Mouse (Mus musculus): ENCODE measurements around the gene Bche. TPM values are rescaled to one million over a fixed set of nuclear protein-coding genes. Genes with fewer than 3 reads are reported as not detected.

Gene Bche
- polyA plus RNA-seq (2016; fragmentation: Nextera tagmentation; extraction: Ambion mirVana): 3.8 TPM in 2 replicates

DNA sequence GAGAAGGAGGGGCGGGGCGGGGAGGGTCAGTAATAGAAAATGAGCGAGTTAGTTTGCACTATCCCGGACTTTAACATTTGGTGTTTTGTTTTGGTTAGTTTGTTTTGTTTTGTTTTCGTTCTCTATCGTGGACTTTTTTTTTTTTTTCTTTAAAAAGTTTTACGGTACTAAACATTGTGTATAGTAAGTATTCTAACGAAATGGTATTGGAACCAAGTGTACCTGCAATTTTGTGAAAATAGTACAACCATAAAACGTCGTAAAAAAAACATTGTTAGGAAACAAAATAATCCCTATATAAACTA is at the start of gene Bche:
TSS of gene Bche (minus strand) at position 6 of the 305 bp plus-strand sequence.
- H3K36me3 ChIP-seq (replicated peaks): no peaks in the 10 kb centered on the region
- H3K4me1 ChIP-seq: no peaks in the 10 kb centered on the region
- peak within 1 kb of the TSS; percentile 83 for H3K27ac ChIP-seq
- no peaks in the 10 kb centered on the region for H3K27me3 ChIP-seq (ENCODE audit: poor library complexity, severe bottlenecking)
- no peaks in the 10 kb centered on the region for H3K9me3 ChIP-seq
- no peak for DNase-seq (ENCODE audit: extremely low spot score, low spot score)
- WGBS: 32% methylated on average over 10 of the region's 10 CpGs
- H3K4me3 ChIP-seq: peak within 1 kb of the TSS; percentile 53

DNA sequence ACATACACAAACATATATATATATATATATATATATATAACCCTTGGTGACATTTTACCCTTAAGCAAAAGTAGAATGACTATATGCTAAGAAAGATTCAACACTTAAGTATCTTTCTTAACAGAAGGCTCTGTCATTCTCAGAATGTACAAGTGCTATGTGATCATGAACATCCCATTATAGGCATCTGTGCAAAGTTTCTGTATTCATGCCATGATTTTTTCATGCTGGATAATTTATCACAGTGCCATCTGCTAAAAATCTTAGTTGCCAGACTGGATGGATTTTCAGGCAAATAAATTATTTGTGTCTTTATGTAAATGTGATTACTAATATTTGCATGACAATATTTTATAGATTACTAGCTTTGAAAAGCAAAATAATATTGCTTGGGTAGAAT is 33.8 kb upstream of the Bche start:
- no peaks in the 10 kb centered on the region for H3K36me3 ChIP-seq (replicated peaks)
- H3K9me3 ChIP-seq: no peaks in the 10 kb centered on the region
- H3K4me3 ChIP-seq: no peak overlapping the region
- DNase-seq (ENCODE audit: extremely low spot score, low spot score): no peak
- no peaks in the 10 kb centered on the region for H3K27me3 ChIP-seq (ENCODE audit: poor library complexity, severe bottlenecking)
- no peaks in the 10 kb centered on the region for H3K4me1 ChIP-seq
- H3K27ac ChIP-seq: no peak overlapping the region

DNA sequence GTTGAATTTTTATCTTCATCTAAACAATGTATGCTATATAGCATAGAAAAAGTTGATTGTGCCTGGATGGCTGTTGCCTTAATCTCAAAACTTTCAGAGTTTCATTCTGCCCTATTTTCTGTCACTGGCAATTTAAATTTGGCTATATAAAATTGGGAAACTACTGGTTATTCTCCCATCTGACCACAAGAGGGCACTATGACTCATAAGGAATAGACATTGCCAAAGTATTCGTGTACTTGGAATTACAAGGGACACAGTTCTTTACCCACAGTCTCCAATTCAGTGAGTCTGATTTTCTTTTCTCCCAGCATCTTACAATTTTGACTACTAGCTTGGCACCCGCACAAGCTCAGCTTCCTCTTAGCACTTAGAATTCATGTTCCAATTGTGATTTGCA is 23.5 kb upstream of the Bche start:
- H3K27ac ChIP-seq: no peak overlapping the region
- WGBS: 48% methylated on average over 2 of the region's 2 CpGs
- no peaks in the 10 kb centered on the region for H3K36me3 ChIP-seq (replicated peaks)
- no peaks in the 10 kb centered on the region for H3K4me1 ChIP-seq
- DNase-seq (ENCODE audit: extremely low spot score, low spot score): no peak
- H3K9me3 ChIP-seq: no peaks in the 10 kb centered on the region
- no peak overlapping the region for H3K4me3 ChIP-seq
- H3K27me3 ChIP-seq (ENCODE audit: poor library complexity, severe bottlenecking): no peaks in the 10 kb centered on the region

DNA sequence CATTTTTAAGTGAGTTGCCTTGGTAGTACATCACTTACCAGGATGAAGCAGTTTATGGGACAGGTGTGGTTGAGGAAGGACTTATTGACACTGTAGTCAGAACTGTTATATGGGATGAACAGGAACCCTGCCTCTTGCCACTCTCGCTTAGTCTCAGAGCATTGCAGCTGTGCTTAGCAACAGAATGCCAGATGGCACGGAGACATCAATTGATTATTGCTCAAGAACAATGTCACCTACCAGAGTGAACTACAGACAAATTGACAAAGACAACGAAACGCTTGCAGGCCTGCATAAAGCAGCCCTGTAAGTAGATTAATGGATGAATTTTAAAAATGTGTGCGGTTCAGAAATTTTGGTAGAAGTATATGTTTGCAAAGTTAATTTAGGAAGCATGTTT is 21.3 kb upstream of the Bche start:
- no peaks in the 10 kb centered on the region for H3K27me3 ChIP-seq (ENCODE audit: poor library complexity, severe bottlenecking)
- no peak overlapping the region for H3K27ac ChIP-seq
- H3K4me3 ChIP-seq: no peak overlapping the region
- H3K4me1 ChIP-seq: no peaks in the 10 kb centered on the region
- no peaks in the 10 kb centered on the region for H3K36me3 ChIP-seq (replicated peaks)
- DNase-seq (ENCODE audit: extremely low spot score, low spot score): no peak
- 80% methylated on average over 5 of the region's 5 CpGs for WGBS
- H3K9me3 ChIP-seq: no peaks in the 10 kb centered on the region

DNA sequence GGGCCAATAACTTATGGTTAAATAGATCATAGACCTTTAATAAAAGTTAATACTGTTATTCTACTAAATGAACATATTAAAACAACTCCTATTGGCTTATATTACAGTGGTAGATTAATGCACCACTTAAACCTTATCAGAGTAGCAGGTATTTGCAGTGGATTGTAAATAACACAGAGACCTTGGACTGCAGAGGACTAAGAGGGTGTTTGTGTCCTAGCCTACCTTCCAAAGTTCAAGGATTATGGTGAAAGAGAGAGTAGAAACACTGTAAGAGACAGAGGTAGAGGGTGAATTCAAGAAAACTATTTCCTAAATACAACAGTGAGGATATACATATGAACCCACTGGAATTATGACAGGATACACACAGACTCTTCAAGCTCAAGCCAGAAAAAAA is 17.5 kb upstream of the Bche start:
- Histone ChIP-seq H3K9me3 (no peaks in the 10 kb centered on the region), H3K27me3 (ENCODE audit: poor library complexity, severe bottlenecking) (no peaks in the 10 kb centered on the region), H3K4me3 (no peak overlapping the region), H3K27ac (no peak overlapping the region), H3K36me3 (replicated peaks) (no peaks in the 10 kb centered on the region), H3K4me1 (no peaks in the 10 kb centered on the region)
- no peak for DNase-seq (ENCODE audit: extremely low spot score, low spot score)

DNA sequence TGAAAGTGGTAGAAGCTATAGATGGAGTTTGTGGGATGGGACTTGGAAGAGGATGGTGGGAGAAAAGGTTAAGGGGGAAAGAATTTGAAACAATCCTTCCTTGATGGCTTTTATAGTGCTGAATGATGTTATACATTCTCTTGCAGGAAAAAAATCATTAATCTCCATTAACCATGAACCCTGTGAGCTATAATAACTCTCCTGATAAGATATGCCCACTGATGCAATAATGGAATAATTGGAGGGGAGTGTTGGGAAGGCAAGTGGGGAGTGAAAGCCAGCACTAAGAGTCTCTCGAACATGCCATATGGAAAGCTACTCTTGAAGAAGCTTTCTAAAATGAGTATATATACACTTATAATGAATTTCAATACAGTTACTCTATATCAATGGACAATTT is 16.7 kb upstream of the Bche start:
- H3K27me3 ChIP-seq (ENCODE audit: poor library complexity, severe bottlenecking): no peaks in the 10 kb centered on the region
- WGBS: 96% methylated on average over 1 of the region's 1 CpGs
- no peaks in the 10 kb centered on the region for H3K9me3 ChIP-seq
- DNase-seq (ENCODE audit: extremely low spot score, low spot score): no peak
- H3K4me1 ChIP-seq: no peaks in the 10 kb centered on the region
- H3K36me3 ChIP-seq (replicated peaks): no peaks in the 10 kb centered on the region
- H3K4me3 ChIP-seq: no peak overlapping the region
- no peak overlapping the region for H3K27ac ChIP-seq

DNA sequence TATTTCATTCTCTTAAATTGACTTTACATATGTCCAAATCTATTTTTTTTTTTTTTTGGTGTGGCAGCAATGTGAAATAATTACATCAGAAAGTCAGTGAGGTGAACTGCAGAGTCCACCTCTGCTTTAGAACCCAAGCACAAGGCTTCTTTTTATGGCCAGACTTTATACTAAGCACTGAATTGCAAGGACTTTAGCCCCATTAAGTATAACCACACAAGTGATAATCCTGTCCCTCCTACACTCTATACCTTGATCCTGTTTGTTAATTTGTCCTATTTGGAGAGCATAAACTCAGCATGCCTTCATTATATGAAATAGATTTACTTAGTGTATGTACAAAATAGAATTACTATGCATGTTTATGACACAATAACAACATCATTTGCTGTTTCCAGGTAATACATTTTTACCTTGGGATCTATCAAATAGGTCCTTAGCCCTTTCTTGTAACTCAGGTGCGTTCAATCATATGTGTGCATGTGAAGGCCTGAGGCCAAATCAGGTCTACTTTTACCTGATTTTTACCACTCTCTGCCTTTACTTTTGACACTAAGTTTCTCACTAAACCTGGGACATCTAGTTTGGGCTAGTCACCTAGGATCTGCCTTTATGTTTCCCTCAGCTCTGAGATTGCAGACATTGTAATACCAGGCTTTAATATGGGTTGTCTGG is 9.5 kb upstream of the Bche start:
- 88% methylated on average over 1 of the region's 1 CpGs for WGBS
- Histone ChIP-seq H3K4me3 (no peak overlapping the region), H3K4me1 (no peaks in the 10 kb centered on the region), H3K36me3 (replicated peaks) (no peaks in the 10 kb centered on the region), H3K27ac (no peak overlapping the region), H3K27me3 (ENCODE audit: poor library complexity, severe bottlenecking) (no peaks in the 10 kb centered on the region), H3K9me3 (no peaks in the 10 kb centered on the region)
- no peak for DNase-seq (ENCODE audit: extremely low spot score, low spot score)

DNA sequence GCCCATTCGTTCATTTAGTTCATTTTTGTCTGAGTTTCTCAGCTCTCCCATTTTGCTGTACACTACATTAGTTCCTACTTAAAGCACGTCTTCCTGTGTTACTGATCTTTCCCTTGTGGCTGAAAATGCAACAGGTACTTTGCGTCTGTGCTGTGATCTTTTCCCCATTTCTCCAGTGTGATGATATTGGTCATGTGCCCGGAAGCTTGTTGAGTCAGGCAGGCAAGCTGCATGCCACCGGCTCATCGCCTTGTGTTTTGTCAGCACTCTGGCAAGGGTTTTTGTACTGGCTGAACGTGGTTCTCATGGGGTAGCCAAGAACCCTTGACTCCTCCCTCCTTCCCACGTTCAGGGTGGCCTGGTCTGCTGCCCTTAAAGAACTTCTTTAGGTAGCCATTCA is 1.7 kb upstream of the Bche start:
- no peaks in the 10 kb centered on the region for H3K9me3 ChIP-seq
- no peaks in the 10 kb centered on the region for H3K4me1 ChIP-seq
- no peak overlapping the region for H3K27ac ChIP-seq
- no peak for DNase-seq (ENCODE audit: extremely low spot score, low spot score)
- no peaks in the 10 kb centered on the region for H3K27me3 ChIP-seq (ENCODE audit: poor library complexity, severe bottlenecking)
- no peak overlapping the region for H3K4me3 ChIP-seq
- WGBS: 80% methylated on average over 8 of the region's 8 CpGs
- H3K36me3 ChIP-seq (replicated peaks): no peaks in the 10 kb centered on the region

DNA sequence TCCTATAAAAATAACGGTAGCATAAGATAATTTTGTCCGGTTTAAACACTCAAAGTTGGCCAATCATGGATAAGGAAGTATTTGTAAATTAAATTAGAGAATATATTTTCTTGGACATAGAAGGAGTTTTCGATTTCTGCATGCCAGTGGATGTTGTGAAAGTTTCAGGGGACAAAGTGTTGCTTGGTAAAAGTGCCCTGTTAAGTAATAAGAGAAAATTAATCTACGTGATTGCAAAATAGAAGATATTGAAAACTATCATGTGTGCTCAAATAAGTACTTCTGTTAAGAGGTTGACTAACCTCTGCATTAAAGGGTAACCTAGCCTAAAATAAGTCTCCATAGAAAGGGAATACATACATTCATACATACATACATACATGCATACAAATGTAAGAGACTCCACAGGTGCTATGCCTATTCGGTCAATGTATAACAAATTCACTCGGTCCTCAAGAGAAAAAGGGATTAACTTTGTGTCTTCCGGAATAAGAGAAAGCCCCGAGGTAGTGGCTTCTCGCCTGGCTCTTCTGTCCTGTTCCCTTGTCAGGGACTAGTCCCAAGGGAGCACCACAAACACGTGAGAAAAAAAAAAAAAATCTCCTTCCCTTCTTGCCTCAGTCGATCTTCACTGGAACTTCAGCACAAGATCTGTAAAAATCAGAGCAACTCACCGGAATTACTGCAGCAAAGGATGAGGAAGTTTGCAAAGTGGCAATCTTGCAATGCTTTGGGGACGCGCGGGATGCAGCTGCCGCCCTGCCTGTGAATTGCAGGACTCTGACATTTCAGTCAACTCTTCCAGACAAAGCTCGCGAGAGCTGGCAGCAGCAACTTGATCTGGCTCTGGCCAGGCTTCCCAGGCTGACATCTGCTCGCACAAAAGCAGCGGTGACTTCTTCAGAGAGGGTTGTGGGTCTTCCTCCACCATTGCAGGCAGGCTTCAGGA is 480 bp downstream of the Bche start:
- WGBS: 20% methylated on average over 20 of the region's 20 CpGs
- no peaks in the 10 kb centered on the region for H3K27me3 ChIP-seq (ENCODE audit: poor library complexity, severe bottlenecking)
- H3K4me3 ChIP-seq: peak overlapping the region; percentile 53
- H3K4me1 ChIP-seq: no peaks in the 10 kb centered on the region
- peak; percentile 73 for DNase-seq (ENCODE audit: extremely low spot score, low spot score)
- no peaks in the 10 kb centered on the region for H3K36me3 ChIP-seq (replicated peaks)
- H3K9me3 ChIP-seq: no peaks in the 10 kb centered on the region
- H3K27ac ChIP-seq: peak overlapping the region; percentile 83

DNA sequence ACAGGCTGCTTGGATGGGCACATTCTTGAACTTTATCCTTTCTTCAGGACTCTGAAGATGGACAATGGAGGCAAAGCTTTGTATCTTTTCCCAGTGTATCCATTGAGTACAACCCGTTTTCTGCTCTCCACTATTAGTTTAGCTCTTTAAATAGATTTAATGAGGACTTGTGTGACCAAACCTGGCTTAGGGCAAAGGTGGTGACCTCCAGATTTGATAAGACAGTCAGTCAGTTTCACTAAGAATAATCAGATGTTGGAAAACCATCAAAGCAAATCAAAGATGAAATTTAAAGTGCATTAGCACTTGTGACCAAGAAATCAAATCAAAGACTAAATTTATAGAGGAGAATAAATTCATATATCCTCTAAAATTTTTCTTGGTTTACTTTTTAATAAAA is 1.7 kb downstream of the Bche start:
- H3K4me1 ChIP-seq: no peaks in the 10 kb centered on the region
- H3K9me3 ChIP-seq: no peaks in the 10 kb centered on the region
- WGBS: 35% methylated on average over 1 of the region's 1 CpGs
- H3K4me3 ChIP-seq: no peak overlapping the region
- H3K36me3 ChIP-seq (replicated peaks): no peaks in the 10 kb centered on the region
- no peaks in the 10 kb centered on the region for H3K27me3 ChIP-seq (ENCODE audit: poor library complexity, severe bottlenecking)
- no peak for DNase-seq (ENCODE audit: extremely low spot score, low spot score)
- no peak overlapping the region for H3K27ac ChIP-seq

DNA sequence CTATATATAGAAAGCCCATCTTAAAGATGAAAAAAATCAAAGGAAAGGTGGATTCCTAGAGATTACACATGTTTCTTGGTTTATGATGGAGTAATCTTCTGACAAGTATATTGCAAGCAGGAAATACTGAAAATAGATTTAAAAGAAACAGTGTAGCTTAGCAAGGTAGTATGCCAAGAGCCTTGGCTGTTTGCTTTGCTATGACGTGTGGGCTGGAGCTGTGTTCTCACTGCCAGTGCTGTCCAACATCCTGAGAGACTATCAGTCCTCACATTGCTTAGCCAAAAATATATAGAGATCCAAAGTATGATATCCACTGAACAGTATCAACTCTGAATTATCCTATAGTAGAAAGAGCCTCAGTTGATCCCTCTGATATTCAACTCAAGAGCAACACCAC is 9.3 kb downstream of the Bche start:
- Histone ChIP-seq H3K4me3 (no peak overlapping the region), H3K27me3 (ENCODE audit: poor library complexity, severe bottlenecking) (no peaks in the 10 kb centered on the region), H3K36me3 (replicated peaks) (no peaks in the 10 kb centered on the region), H3K27ac (no peak overlapping the region), H3K9me3 (no peaks in the 10 kb centered on the region), H3K4me1 (no peaks in the 10 kb centered on the region)
- WGBS: 97% methylated on average over 1 of the region's 1 CpGs
- DNase-seq (ENCODE audit: extremely low spot score, low spot score): no peak

DNA sequence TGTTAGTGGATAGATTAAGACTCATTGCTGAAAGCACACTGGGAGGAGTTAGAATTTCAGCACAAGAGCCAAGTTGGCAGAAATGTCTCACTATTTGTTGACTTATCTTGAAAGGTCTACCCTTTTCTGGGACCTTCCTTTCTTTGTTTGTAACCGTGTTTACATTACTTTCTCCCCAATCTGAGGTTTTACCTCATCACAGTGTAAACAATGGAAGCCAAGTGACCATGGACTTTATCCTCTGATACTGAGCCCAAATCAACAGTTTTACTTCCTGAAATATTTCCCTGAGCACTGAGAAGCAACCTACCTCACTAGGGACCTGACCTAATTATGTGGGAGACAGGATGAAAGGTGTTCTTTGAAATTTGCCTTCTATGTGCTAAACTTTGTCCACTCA is 34.9 kb downstream of the Bche start:
- no peak for DNase-seq (ENCODE audit: extremely low spot score, low spot score)
- 89% methylated on average over 1 of the region's 1 CpGs for WGBS

DNA sequence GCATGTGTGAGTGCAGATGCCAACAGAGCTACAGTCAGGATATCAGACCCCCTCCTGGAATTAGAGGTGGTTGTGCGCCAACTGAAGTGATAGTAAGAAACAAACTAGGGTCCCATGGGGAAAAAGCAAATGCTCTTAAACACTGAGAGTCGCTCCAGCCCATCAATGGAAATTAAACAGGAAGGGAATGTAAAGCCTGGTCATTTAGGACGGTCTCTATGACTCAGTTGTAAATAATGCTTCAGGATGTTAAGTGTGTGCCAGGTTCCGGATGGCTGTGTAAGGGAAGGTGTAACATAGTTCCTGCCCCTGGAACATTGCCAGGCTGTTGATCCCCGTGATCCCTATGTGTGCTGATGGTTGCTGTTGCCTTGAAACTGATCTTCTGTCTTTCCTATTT is 40.0 kb downstream of the Bche start:
- 91% methylated on average over 5 of the region's 5 CpGs for WGBS
- Histone ChIP-seq H3K4me3 (no peak overlapping the region), H3K27ac (no peak overlapping the region), H3K9me3 (no peaks in the 10 kb centered on the region), H3K36me3 (replicated peaks) (no peaks in the 10 kb centered on the region), H3K27me3 (ENCODE audit: poor library complexity, severe bottlenecking) (no peaks in the 10 kb centered on the region), H3K4me1 (no peaks in the 10 kb centered on the region)
- DNase-seq (ENCODE audit: extremely low spot score, low spot score): no peak

More for the DNA sequence above, 34.9 kb downstream of the Bche start:
- Histone ChIP-seq H3K27ac (no peak overlapping the region), H3K27me3 (ENCODE audit: poor library complexity, severe bottlenecking) (no peaks in the 10 kb centered on the region), H3K4me3 (no peak overlapping the region), H3K9me3 (no peaks in the 10 kb centered on the region), H3K36me3 (replicated peaks) (no peaks in the 10 kb centered on the region), H3K4me1 (no peaks in the 10 kb centered on the region)
